Mouse (Mus musculus): ENCODE measurements around the gene Zfp61.
"Not testable (repeated sequence)": the region's sequence is repeated elsewhere in the genome, so short reads cannot be mapped to it uniquely, and the experiment has no call there.

Gene Zfp61

GRCm38 (mm10) chr7:24297361-24298095, 3.5 kb downstream of the Zfp61 start:
- no peak for DNase-seq (ENCODE audit: low spot score)

GRCm38 (mm10) chr7:24296386-24296785, 4.6 kb downstream of the Zfp61 start:
- no peak for DNase-seq (ENCODE audit: low spot score)

- DNase-seq (ENCODE audit: low spot score): no peak
Measured at GRCm38 (mm10) chr7:24295376-24295775, 5.7 kb downstream of the Zfp61 start.

GRCm38 (mm10) chr7:24294763-24295162, 6.3 kb downstream of the Zfp61 start:
- DNase-seq (ENCODE audit: low spot score): no peak

- DNase-seq (ENCODE audit: low spot score): no peak
Measured at GRCm38 (mm10) chr7:24293061-24293851, 7.8 kb downstream of the Zfp61 start.

- no peak for DNase-seq (ENCODE audit: low spot score)
Measured at GRCm38 (mm10) chr7:24291387-24292090, 9.5 kb downstream of the Zfp61 start.

- no peak for DNase-seq (ENCODE audit: low spot score)
Measured at GRCm38 (mm10) chr7:24290106-24290693, 10.8 kb downstream of the Zfp61 start.

GRCm38 (mm10) chr7:24288512-24288911, 12.5 kb downstream of the Zfp61 start:
- DNase-seq (ENCODE audit: low spot score): no peak

DNA sequence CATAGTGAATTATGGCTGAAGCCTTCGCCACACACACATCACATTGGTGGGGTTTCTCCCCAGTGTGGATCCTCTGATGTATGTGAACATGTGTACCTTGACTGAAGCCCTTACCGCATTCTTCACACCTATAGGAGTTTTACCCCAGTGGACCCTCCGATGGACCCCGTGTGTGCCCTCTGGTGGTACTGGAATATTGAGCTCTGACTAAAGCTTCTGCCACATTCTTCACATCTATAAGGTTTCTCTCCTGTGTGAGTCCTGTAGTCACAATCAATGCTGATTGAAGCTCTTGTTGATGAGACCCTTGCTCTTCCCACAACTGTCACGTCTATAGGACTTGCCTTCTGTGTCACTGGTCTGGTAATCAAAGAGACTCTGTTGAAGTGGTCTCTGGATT, 13.4 kb downstream of the Zfp61 start:
- no peak for DNase-seq (ENCODE audit: low spot score)

GRCm38 (mm10) chr7:24286916-24287315, 14.1 kb downstream of the Zfp61 start:
- DNase-seq (ENCODE audit: low spot score): no peak

GRCm38 (mm10) chr7:24286090-24286489, 14.9 kb downstream of the Zfp61 start:
- DNase-seq (ENCODE audit: low spot score): no peak

- no peak for DNase-seq (ENCODE audit: low spot score)
Measured at GRCm38 (mm10) chr7:24280858-24281145, 20.2 kb downstream of the Zfp61 start.

DNA sequence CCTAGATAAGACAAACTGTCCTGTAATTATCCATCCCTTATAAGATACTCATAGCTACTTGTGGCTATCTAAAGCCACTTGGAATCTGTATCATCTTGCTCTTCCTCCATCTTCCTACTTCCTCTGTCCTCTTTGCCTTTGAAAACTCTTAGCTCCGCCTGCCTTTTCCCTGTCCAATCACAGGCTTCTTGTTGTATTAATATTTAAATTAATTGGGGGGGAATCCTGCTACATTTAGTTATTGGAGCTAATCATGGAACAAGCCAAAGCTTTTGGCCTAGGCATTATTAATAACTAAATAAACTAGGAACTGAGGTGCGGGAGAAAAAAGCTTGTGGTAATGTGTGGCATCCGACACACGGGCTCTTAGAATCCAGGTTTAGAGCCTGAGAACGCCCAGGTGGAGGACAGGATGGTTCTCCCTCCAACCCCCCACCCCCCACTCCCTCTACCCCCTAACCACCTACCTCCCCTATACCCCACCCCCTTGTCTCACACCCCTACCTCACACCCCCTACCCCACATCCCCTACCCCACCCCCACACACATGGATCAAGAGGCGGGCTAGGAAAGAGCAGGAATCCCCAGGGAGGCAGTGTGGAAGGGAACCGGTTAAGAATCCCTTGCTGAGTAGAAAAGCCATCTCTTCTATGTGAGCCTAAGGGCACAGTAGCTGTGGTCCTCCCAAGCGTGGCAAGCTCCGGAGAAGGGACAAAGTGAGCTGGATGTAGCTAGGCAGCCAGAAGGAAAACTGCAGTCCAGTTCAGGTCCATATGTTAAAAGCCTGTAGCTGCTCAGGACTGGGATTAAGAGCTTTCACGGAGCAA, 20.8 kb downstream of the Zfp61 start:
- DNase-seq (ENCODE audit: low spot score): no peak

GRCm38 (mm10) chr7:24278771-24279170, 22.3 kb downstream of the Zfp61 start:
- DNase-seq (ENCODE audit: low spot score): not testable (repeated sequence)

DNA sequence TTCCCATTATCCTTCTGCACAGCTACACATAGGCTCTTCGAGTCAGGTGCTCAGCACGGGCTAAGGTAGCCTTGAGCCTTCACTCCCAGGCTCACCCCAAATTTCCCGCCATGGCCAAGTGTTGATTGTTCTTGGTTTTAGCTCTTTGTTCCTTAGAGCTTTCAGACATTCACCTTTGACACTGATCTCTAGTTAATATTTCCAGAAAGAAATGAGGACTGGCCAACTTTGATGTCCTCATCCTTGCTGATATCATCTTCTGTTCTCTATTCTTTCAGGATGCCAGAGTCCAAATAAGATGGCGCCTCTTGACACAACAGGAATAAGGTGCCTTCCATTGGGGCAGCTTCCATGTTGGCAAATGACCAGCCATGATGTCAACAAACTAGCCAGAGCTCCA, 26.6 kb downstream of the Zfp61 start:
- no peak for DNase-seq (ENCODE audit: low spot score)

- no peak for DNase-seq (ENCODE audit: low spot score)
Measured at GRCm38 (mm10) chr7:24271191-24271590, 29.8 kb downstream of the Zfp61 start.

GRCm38 (mm10) chr7:24270288-24270672, 30.8 kb downstream of the Zfp61 start, which contains the start of gene Zfp93:
Gene Zfp93, plus strand, starts transcription at chr7:24270420.
- peak; percentile 81 for DNase-seq (ENCODE audit: low spot score)

GRCm38 (mm10) chr7:24269667-24270287, 31.3 kb downstream of the Zfp61 start:
- no peak for DNase-seq (ENCODE audit: low spot score)

GRCm38 (mm10) chr7:24269256-24269655, 31.8 kb downstream of the Zfp61 start:
- DNase-seq (ENCODE audit: low spot score): no peak

- no peak for DNase-seq (ENCODE audit: low spot score)
Measured at GRCm38 (mm10) chr7:24268176-24269155, 32.6 kb downstream of the Zfp61 start.

All from yolk sac, embryonic 10.5 days (tissue).